Mouse (Mus musculus): ENCODE measurements around the gene Btbd19.

- TF ChIP-seq CTCF (IDR thresholded peaks at IDR 0.05; ENCODE audit: low read depth, low read length) (no peak), POLR2A (IDR thresholded peaks at IDR 0.05; ENCODE audit: extremely low read depth, insufficient read depth, low read length) (no peak)
Measured at GRCm38 (mm10) chr4:117096666-117097065, 28.9 kb downstream of the Btbd19 start.
